Mouse (Mus musculus): ENCODE measurements around the gene Phf21a. TPM values are rescaled to one million over a fixed set of nuclear protein-coding genes. Genes with fewer than 3 reads are reported as not detected.

The Phf21a gene
- polyA plus RNA-seq, 1 experiment from 2014 or later: 20.6 TPM

DNA sequence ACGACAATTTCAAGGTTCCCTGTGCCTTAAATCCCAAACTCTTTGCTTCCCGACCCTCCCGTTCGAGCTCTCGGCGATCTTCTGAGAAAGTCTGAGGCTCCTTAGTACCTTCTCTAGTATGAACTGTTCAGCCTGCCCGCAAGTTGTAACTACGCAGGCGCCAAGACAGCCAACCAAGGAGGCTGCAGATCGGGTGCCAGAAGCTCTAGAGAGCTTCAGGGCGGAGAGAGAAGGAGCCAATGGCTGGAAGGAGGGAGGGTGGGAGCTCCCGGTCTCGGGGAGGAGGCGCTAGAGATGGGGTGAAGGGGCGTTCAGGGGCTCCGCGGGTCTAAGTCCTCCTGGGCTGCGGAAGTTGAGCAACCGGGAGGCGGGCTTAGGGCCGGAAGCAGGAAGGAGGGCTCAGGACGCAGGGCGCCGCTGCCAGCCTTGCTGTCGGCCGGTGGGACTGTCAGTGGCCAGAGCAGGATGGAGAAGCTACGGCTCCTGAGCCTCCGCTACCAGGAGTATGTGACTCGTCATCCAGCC is 282.2 kb downstream of the Phf21a start:
- peak overlapping the region; percentile 78 for H3K27ac ChIP-seq (replicated peaks)
- H3K36me3 ChIP-seq: peaks cover 33% of the 10 kb centered on the region
- H3K4me3 ChIP-seq: peak overlapping the region; percentile 75
- ATAC-seq (ENCODE audit: extremely low read depth, insufficient number of reproducible peaks, low FRiP score, low TSS enrichment): peak; percentile 94
- H3K4me2 ChIP-seq: peak overlapping the region; percentile 86
- H3K27me3 ChIP-seq (replicated peaks): peaks cover 38% of the 10 kb centered on the region
- H3K9me3 ChIP-seq: no peaks in the 10 kb centered on the region
- peak overlapping the region; percentile 88 for H3K9ac ChIP-seq
- WGBS: under 1% methylated on average over 29 of the region's 29 CpGs
- H3K4me1 ChIP-seq: peaks cover 39% of the 10 kb centered on the region

DNA sequence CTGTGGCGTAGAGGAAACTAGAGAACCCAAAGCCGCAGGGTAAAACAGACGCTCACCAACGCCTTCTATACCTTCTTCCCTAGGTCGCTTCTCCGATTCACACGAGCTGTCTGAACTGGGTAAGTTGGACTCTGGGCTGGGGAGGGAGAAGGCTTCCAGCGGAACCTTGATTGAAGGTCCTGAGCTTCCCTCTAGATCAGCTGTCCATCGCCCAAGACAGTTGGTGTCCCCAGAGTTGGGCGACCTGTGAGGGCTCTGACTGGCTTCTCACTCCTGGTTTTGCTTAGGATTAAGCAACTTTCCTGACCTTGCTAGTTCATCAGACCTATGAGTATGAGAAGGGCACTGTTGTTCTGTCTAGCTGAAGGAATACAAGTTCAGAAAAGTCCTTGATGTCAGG is 282.9 kb downstream of the Phf21a start:
- 14% methylated on average over 10 of the region's 10 CpGs for WGBS
- H3K4me2 ChIP-seq: peak overlapping the region; percentile 86
- H3K27ac ChIP-seq (replicated peaks): peak overlapping the region; percentile 78
- peaks cover 31% of the 10 kb centered on the region for H3K27me3 ChIP-seq (replicated peaks)
- peaks cover 39% of the 10 kb centered on the region for H3K36me3 ChIP-seq
- H3K9me3 ChIP-seq: no peaks in the 10 kb centered on the region
- H3K4me3 ChIP-seq: peak overlapping the region; percentile 75
- H3K9ac ChIP-seq: peak overlapping the region; percentile 88
- peaks cover 33% of the 10 kb centered on the region for H3K4me1 ChIP-seq
- ATAC-seq (ENCODE audit: extremely low read depth, insufficient number of reproducible peaks, low FRiP score, low TSS enrichment): no peak

DNA sequence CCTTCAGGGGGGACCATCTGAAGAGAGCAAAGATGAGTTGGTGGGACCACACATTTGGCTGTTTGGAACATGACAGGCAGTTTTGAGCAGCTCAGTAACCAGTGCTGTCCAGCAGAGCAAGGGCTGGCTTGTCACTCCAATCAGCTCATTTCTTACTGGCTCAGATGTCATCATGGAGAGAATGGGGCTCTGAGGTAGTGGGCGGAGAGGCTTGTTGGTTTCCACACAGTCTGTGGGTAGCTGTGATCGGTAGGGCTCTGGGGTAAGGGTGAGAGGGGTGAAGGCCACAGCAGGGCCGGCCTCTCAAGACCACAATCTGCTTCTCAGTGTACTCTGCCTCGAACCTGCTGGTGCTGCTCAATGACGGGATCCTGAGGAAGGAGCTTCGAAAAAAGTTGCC is 283.4 kb downstream of the Phf21a start:
- H3K27me3 ChIP-seq (replicated peaks): peaks cover 26% of the 10 kb centered on the region
- peak overlapping the region; percentile 88 for H3K9ac ChIP-seq
- no peak for ATAC-seq (ENCODE audit: extremely low read depth, insufficient number of reproducible peaks, low FRiP score, low TSS enrichment)
- H3K9me3 ChIP-seq: no peaks in the 10 kb centered on the region
- H3K27ac ChIP-seq (replicated peaks): no peak overlapping the region
- 77% methylated on average over 6 of the region's 6 CpGs for WGBS
- H3K4me1 ChIP-seq: peaks cover 27% of the 10 kb centered on the region
- peak overlapping the region; percentile 75 for H3K4me3 ChIP-seq
- peaks cover 44% of the 10 kb centered on the region for H3K36me3 ChIP-seq
- H3K4me2 ChIP-seq: peak overlapping the region; percentile 86

GRCm38 (mm10) chr2:92377320-92377719 is 284.4 kb downstream of the Phf21a start:
- WGBS: 84% methylated on average over 7 of the region's 7 CpGs
- peaks cover 16% of the 10 kb centered on the region for H3K27me3 ChIP-seq (replicated peaks)
- no peak overlapping the region for H3K9ac ChIP-seq
- ATAC-seq (ENCODE audit: extremely low read depth, insufficient number of reproducible peaks, low FRiP score, low TSS enrichment): no peak
- H3K4me2 ChIP-seq: no peak overlapping the region
- no peak overlapping the region for H3K27ac ChIP-seq (replicated peaks)
- no peak overlapping the region for H3K4me3 ChIP-seq
- peaks cover 18% of the 10 kb centered on the region for H3K4me1 ChIP-seq
- H3K36me3 ChIP-seq: peaks cover 54% of the 10 kb centered on the region
- no peaks in the 10 kb centered on the region for H3K9me3 ChIP-seq

- no peak for ATAC-seq (ENCODE audit: extremely low read depth, insufficient number of reproducible peaks, low FRiP score, low TSS enrichment)
- H3K36me3 ChIP-seq: peaks cover 68% of the 10 kb centered on the region
- peaks cover 10% of the 10 kb centered on the region for H3K4me1 ChIP-seq
- H3K4me2 ChIP-seq: no peak overlapping the region
- no peaks in the 10 kb centered on the region for H3K9me3 ChIP-seq
- WGBS: 76% methylated on average over 17 of the region's 17 CpGs
- H3K27ac ChIP-seq (replicated peaks): no peak overlapping the region
- no peak overlapping the region for H3K9ac ChIP-seq
- H3K4me3 ChIP-seq: no peak overlapping the region
- H3K27me3 ChIP-seq (replicated peaks): no peaks in the 10 kb centered on the region
These were observed 287.0 kb downstream of the Phf21a start for GRCm38 (mm10) chr2:92379783-92380494.

- no peaks in the 10 kb centered on the region for H3K9me3 ChIP-seq
- H3K4me2 ChIP-seq: no peak overlapping the region
- H3K4me1 ChIP-seq: peaks cover 10% of the 10 kb centered on the region
- peaks cover 72% of the 10 kb centered on the region for H3K36me3 ChIP-seq
- H3K4me3 ChIP-seq: no peak overlapping the region
- WGBS: 77% methylated on average over 6 of the region's 6 CpGs
- ATAC-seq (ENCODE audit: extremely low read depth, insufficient number of reproducible peaks, low FRiP score, low TSS enrichment): no peak
- H3K27me3 ChIP-seq (replicated peaks): no peaks in the 10 kb centered on the region
- no peak overlapping the region for H3K9ac ChIP-seq
- H3K27ac ChIP-seq (replicated peaks): no peak overlapping the region
These were observed 287.7 kb downstream of the Phf21a start for GRCm38 (mm10) chr2:92380495-92381050.

GRCm38 (mm10) chr2:92381161-92381560 is 288.2 kb downstream of the Phf21a start:
- no peak overlapping the region for H3K27ac ChIP-seq (replicated peaks)
- peaks cover 78% of the 10 kb centered on the region for H3K36me3 ChIP-seq
- H3K4me3 ChIP-seq: no peak overlapping the region
- H3K4me1 ChIP-seq: peaks cover 4% of the 10 kb centered on the region
- H3K27me3 ChIP-seq (replicated peaks): no peaks in the 10 kb centered on the region
- no peak overlapping the region for H3K9ac ChIP-seq
- no peaks in the 10 kb centered on the region for H3K9me3 ChIP-seq
- ATAC-seq (ENCODE audit: extremely low read depth, insufficient number of reproducible peaks, low FRiP score, low TSS enrichment): no peak
- no peak overlapping the region for H3K4me2 ChIP-seq
- 74% methylated on average over 5 of the region's 5 CpGs for WGBS

- H3K4me2 ChIP-seq: no peak within 1 kb of the TSS
- no peak within 1 kb of the TSS for H3K4me3 ChIP-seq
- no peaks in the 10 kb centered on the region for H3K4me1 ChIP-seq
- no peak for ATAC-seq (ENCODE audit: extremely low read depth, insufficient number of reproducible peaks, low FRiP score, low TSS enrichment)
- H3K9ac ChIP-seq: no peak within 1 kb of the TSS
- peaks cover 80% of the 10 kb centered on the region for H3K36me3 ChIP-seq
- 75% methylated on average over 5 of the region's 5 CpGs for WGBS
- no peak within 1 kb of the TSS for H3K27ac ChIP-seq (replicated peaks)
- no peaks in the 10 kb centered on the region for H3K9me3 ChIP-seq
- H3K27me3 ChIP-seq (replicated peaks): peaks cover 6% of the 10 kb centered on the region
These were observed 289.1 kb downstream of the Phf21a start, which contains the start of gene 1700029I15Rik for GRCm38 (mm10) chr2:92381901-92382588. Gene 1700029I15Rik (plus strand): TSS chr2:92382538.

DNA sequence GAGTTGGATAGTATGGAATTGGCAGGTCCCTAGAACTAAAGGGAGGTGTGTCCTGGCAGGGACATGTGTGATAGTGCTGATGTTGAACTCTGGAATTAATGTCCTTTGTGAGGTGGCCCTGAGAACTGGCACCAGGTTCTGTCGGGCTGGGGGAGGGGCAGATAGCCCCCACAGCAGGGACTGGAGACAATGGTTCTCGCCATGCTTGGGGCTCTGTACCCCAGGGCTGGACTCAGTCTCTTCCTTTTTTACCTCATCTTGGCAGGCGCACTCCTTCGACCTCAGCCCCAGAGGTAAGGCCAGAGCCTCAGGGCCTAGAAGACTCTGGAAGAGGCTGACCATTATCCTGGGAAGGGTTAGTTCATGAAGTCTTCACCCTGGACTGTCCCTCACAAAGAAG is 289.8 kb downstream of the Phf21a start:
- ATAC-seq (ENCODE audit: extremely low read depth, insufficient number of reproducible peaks, low FRiP score, low TSS enrichment): no peak
- no peak overlapping the region for H3K4me2 ChIP-seq
- H3K9me3 ChIP-seq: no peaks in the 10 kb centered on the region
- WGBS: 77% methylated on average over 4 of the region's 4 CpGs
- peaks cover 13% of the 10 kb centered on the region for H3K27me3 ChIP-seq (replicated peaks)
- H3K4me3 ChIP-seq: no peak overlapping the region
- no peak overlapping the region for H3K27ac ChIP-seq (replicated peaks)
- H3K36me3 ChIP-seq: peaks cover 73% of the 10 kb centered on the region
- H3K4me1 ChIP-seq: no peaks in the 10 kb centered on the region
- H3K9ac ChIP-seq: no peak overlapping the region

- Histone ChIP-seq H3K27me3 (replicated peaks) (peaks cover 24% of the 10 kb centered on the region), H3K9me3 (no peaks in the 10 kb centered on the region), H3K4me2 (no peak overlapping the region), H3K9ac (no peak overlapping the region), H3K36me3 (peaks cover 60% of the 10 kb centered on the region), H3K4me1 (peaks cover 12% of the 10 kb centered on the region), H3K4me3 (no peak overlapping the region), H3K27ac (replicated peaks) (no peak overlapping the region)
- 73% methylated on average over 4 of the region's 4 CpGs for WGBS
- no peak for ATAC-seq (ENCODE audit: extremely low read depth, insufficient number of reproducible peaks, low FRiP score, low TSS enrichment)
These were observed 291.2 kb downstream of the Phf21a start for GRCm38 (mm10) chr2:92384101-92384500.
